ENCODE assay signal across 14 mouse cellular contexts in the genomic region with DNA sequence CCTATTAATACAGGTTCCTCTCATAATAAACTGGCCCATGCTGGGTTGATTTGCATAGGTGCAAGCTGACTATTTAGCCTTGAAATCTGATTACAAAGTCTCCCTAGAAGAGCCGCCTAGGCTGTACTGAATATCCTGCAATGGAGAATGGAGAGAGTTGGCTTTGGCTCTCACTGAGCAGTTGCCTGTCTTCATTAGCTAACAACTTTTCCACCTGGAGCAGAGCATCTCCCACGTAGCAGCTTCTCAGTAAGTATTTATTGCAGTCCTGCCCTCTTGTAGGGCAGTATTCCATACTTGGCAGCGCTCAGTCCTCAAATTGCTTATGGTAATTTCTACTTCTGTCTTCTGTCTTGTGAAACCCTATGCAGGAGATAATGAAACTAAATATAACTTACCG.
"Had no signal": no experiment of that assay in that cellular context is flagged by ENCODE, and none has a peak within 500 bp of the region (broad histone marks: within the 10 kb centered on the region; RNA-seq: fewer than 3 reads in every experiment).

No protein-coding gene starts in this region.

- H3K36me3 ChIP-seq: limb, embryonic 13.5 days; midbrain, embryonic 12.5 days; neural tube, embryonic 13.5 days had no signal

- H3K9me3 ChIP-seq: limb, embryonic 13.5 days; midbrain, embryonic 12.5 days; neural tube, embryonic 13.5 days had no signal

- H3K27ac ChIP-seq: limb, embryonic 13.5 days; liver, embryonic 14.5 days; midbrain, embryonic 12.5 days; neural tube, embryonic 13.5 days had no signal

- H3K4me2 ChIP-seq: limb, embryonic 13.5 days; midbrain, embryonic 12.5 days; neural tube, embryonic 13.5 days had no signal

- H3K4me3 ChIP-seq: limb, embryonic 13.5 days; midbrain, embryonic 12.5 days; neural tube, embryonic 13.5 days had no signal

- ATAC-seq: midbrain, embryonic 16.5 days had no signal

- H3K9ac ChIP-seq: limb, embryonic 13.5 days; liver, embryonic 14.5 days; midbrain, embryonic 12.5 days; neural tube, embryonic 13.5 days had no signal

- DNase-seq: kidney, adult 11 months; kidney, postnatal 25 days; layer of hippocampus, postnatal 36 days; lung, adult 18-20 months; retina, postnatal 1 day; right cerebral cortex, postnatal 4 days; spleen, adult 18-20 months; thymus, adult 2 months; thymus, postnatal 36 days had no signal

- H3K4me1 ChIP-seq: midbrain, embryonic 12.5 days had no signal

- H3K27me3 ChIP-seq: midbrain, embryonic 12.5 days; neural tube, embryonic 13.5 days had no signal
